Mouse (Mus musculus) heart, adult 8-10 months (tissue): Measurements from ENCODE around the gene Cux2. TPM values are rescaled to one million over a fixed set of nuclear protein-coding genes. Genes with fewer than 3 reads are reported as not detected.

Source experiments
- DNase-seq: peaks from one replicate; pipeline ENCODE4 v3.0.0; 2022; ENCODE audit warnings: low spot score
- total RNA-seq, 4 experiments: library from RNA; stranded (reverse); gene quantifications; 2 replicates each; pipeline ENCODE4 v1.2.4; 2022

Cux2 gene
- total RNA-seq, 4 experiments from 2014 or later, result 16.1 to 21.3 (median 20.0) TPM

- no peak for DNase-seq
These were observed 212.2 kb downstream of the Cux2 start, which contains the start of gene Sh2b3 for GRCm38 (mm10) chr5:121837441-121838340. TSS of gene Sh2b3 (minus strand) at chr5:121837646.

GRCm38 (mm10) chr5:121836692-121837415 is 213.0 kb downstream of the Cux2 start:
- DNase-seq, result peak; percentile 92

- DNase-seq, result peak; percentile 85
These were observed 213.8 kb downstream of the Cux2 start for GRCm38 (mm10) chr5:121835949-121836691.

- DNase-seq, result no peak
These were observed 214.7 kb downstream of the Cux2 start for GRCm38 (mm10) chr5:121834991-121835747.

- no peak for DNase-seq
These were observed 215.7 kb downstream of the Cux2 start for GRCm38 (mm10) chr5:121834241-121834606.

GRCm38 (mm10) chr5:121833572-121834240 is 216.2 kb downstream of the Cux2 start:
- peak; percentile 86 for DNase-seq

GRCm38 (mm10) chr5:121833159-121833558 is 216.7 kb downstream of the Cux2 start:
- DNase-seq, result no peak

GRCm38 (mm10) chr5:121832376-121833155 is 217.3 kb downstream of the Cux2 start:
- no peak for DNase-seq

GRCm38 (mm10) chr5:121831002-121831601 is 218.8 kb downstream of the Cux2 start:
- DNase-seq, result no peak

- no peak for DNase-seq
These were observed 221.1 kb downstream of the Cux2 start for GRCm38 (mm10) chr5:121828491-121829432.

- no peak for DNase-seq
These were observed 222.0 kb downstream of the Cux2 start for GRCm38 (mm10) chr5:121827876-121828275.

- no peak for DNase-seq
These were observed 224.3 kb downstream of the Cux2 start for GRCm38 (mm10) chr5:121825606-121826005.

- DNase-seq, result peak; percentile 68
These were observed 225.8 kb downstream of the Cux2 start for GRCm38 (mm10) chr5:121824121-121824520.

- DNase-seq, result no peak
These were observed 226.2 kb downstream of the Cux2 start for GRCm38 (mm10) chr5:121823668-121824067.

GRCm38 (mm10) chr5:121822786-121823505 is 227.0 kb downstream of the Cux2 start:
- DNase-seq, result no peak

GRCm38 (mm10) chr5:121821552-121821951 is 228.3 kb downstream of the Cux2 start:
- DNase-seq, result no peak

- no peak for DNase-seq
These were observed 228.8 kb downstream of the Cux2 start for GRCm38 (mm10) chr5:121821116-121821515.

- DNase-seq, result no peak
These were observed 229.2 kb downstream of the Cux2 start for GRCm38 (mm10) chr5:121820657-121821056.
